Mouse (Mus musculus) layer of hippocampus, adult 2 months (tissue): ENCODE data around the gene Retreg2. TPM values are rescaled to one million over a fixed set of nuclear protein-coding genes. Genes with fewer than 3 reads are reported as not detected.

ENCODE experiments used
- DNase-seq, 2 experiments: peaks; one replicate each; pipeline ENCODE4 v3.0.0; 2022; ENCODE audit warnings: low spot score in 2 of 2
- H3K27ac ChIP-seq: fragments of 200-600 bp; 2 replicates; pipeline ENCODE4 v1.8.1; 2022
- H3K4me3 ChIP-seq: fragments of 200-600 bp; 2 replicates; pipeline ENCODE4 v1.8.1; 2022; ENCODE audit warnings: mild to moderate bottlenecking
- CTCF ChIP-seq: fragments of 200-600 bp; conservative IDR thresholded peaks from 2 replicates; pipeline ENCODE4 v1.8.1; 2022; ENCODE audit warnings: antibody characterized with exemption, mild to moderate bottlenecking, moderate library complexity
- total RNA-seq, 2 experiments: library from RNA; stranded (reverse); gene quantifications; 2 replicates each; pipeline ENCODE4 v1.2.3; 2021

The Retreg2 gene
- total RNA-seq, 2 experiments from 2014 or later, result 178 to 179 TPM

DNA sequence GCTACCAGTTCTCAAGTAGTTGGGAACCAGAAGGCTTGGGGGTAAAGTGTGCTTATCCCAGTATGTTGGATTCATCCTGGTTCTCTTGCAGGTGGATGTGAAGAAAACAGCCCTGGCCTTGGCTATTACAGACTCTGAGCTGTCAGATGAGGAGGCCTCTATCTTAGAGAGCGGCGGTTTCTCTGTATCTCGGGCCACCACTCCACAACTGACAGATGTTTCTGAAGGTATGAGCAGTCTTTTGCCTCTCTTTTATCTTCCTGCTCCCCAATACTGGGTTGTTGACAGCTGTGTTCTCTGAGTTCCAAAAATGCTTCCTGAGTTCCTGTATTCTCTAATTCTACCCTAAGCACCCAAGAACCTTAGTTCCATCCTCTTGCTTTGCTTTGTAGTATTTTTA, 3.0 kb downstream of the Retreg2 start:
- Histone ChIP-seq H3K27ac (no peak overlapping the region), H3K4me3 (no peak overlapping the region)
- no peak for TF ChIP-seq CTCF
- DNase-seq, result no peak

DNA sequence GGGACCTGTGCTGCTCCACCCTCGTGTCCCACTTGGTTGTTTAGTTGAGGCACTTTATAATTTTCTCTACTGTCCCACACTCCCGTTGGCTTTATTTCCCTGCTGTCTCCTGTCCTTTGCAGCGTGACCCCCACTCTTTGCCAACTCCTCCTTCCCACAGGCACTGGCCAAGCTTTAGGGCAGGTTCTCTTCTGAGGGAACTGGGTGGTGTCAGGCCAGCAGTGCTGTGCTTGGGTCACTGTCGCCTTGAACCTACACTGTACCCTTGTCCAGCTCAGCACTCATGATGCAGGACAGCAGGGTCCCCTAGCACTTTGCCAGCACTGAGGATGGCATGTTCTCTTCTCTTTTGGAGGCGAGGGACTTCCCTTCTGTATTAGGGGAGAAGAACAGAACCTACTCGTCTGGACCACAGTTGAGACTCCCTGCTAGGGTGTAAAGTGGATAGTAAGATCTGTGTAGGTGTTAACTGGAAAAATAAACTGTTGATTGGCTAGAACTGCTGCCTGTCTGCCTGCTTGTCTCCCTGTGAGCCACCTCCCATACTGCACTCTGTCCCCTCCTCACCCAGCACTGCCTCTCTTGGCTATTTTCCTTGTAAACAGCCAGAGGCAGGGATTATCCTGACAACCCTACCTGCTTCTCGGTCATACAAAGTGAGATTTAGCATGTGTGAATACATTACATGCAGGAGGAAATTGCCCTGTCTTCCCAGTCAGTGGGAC, 5.0 kb downstream of the Retreg2 start:
- no peak overlapping the region for H3K27ac ChIP-seq
- TF ChIP-seq CTCF, result no peak
- no peak for DNase-seq
- H3K4me3 ChIP-seq, result no peak overlapping the region

DNA sequence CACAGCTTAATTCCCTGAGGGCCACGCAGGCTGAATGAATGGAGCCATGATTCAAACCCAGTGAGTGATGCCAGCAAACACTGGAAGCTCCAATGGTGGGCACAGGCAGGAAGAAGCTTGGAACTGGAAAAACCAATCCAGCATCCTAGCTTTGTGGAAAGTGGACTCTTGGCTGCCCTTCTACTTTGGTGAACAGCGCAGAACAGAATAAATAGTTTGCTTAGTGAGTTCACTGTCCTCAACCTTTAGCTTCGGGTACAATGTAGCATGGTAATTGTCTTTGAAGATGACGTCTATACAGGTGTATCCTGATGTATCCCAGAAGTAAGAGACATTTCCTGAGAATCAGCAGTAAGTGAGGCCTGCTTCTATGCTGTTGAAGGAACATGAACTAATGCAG, 6.1 kb downstream of the Retreg2 start:
- Histone ChIP-seq H3K4me3 (no peak overlapping the region), H3K27ac (no peak overlapping the region)
- TF ChIP-seq CTCF, result no peak
- DNase-seq, result no peak

DNA sequence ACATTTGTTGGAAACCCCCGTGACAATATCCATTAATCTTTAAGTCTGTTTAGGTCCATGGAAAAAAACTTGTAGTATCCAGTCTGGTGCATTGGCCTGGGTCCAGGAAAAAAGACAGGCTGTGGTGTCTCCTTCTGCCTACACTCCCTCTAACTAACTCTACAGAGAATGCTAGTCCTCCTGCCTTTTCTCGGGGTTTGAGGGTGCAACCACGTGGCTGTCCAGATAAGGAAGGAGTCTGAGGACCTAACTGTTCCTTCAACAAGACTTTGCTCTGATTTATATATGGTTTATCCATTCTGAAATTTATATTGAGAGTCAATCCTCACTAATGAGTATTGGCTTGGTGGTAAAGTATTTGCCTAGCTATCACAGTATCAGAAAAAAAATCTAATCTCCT, 13.3 kb downstream of the Retreg2 start:
- no peak for DNase-seq
- Histone ChIP-seq H3K27ac (no peak overlapping the region), H3K4me3 (no peak overlapping the region)
- TF ChIP-seq CTCF, result no peak

DNA sequence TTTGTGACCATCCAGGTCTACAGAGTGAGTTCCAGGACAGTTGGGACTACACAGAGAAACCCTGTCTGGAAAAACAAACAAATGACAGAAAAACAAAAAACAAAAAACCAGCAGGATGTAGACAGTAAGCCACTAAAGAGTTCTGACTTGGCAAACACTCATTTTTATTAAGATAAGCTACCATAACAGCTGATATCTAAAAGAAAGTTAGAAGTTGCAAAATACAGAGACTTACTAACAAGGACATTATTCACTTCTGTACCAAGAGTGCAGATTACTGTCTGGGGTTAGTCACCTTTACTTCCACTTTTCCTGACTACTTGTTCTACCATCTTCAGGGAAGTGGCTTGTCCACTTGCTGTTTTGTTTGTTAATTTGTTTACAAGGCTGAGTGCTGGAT, 16.4 kb downstream of the Retreg2 start:
- no peak for DNase-seq
- Histone ChIP-seq H3K4me3 (no peak overlapping the region), H3K27ac (no peak overlapping the region)
- TF ChIP-seq CTCF, result no peak

DNA sequence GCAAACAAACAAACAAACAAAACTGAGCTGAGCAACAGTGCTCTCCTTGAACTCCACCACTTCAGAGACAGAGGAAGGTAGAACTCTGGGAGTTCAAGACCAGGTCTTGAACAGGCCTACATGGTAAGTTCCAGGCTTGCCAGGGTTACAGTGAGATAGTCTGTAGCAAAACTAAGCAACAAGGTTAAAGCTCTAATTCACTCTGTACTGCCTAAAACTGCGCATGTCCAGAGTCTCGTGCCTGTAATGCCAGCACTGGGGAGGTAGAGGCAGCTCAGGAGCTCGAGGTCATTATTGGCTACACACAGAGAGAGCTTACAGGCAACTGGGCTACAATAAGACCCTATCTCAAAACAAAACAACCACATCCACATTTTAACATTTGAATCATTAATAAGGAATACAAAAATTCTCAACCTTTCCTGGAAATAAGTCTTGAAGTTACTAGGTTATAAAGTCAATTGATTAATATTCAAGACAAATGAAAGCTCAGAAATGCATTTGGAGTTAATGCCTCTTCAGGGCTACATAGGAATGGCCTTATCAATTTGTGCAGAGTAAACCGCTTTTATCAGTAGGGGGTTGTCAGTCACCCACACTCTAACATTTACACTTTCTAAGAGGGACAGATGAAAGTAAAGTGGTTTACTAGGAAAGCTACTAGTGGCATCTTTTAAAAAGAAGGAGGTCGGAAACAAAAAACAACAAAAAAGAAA, 17.1 kb downstream of the Retreg2 start:
- TF ChIP-seq CTCF, result no peak
- DNase-seq, result no peak
- no peak overlapping the region for H3K27ac ChIP-seq
- H3K4me3 ChIP-seq, result no peak overlapping the region

DNA sequence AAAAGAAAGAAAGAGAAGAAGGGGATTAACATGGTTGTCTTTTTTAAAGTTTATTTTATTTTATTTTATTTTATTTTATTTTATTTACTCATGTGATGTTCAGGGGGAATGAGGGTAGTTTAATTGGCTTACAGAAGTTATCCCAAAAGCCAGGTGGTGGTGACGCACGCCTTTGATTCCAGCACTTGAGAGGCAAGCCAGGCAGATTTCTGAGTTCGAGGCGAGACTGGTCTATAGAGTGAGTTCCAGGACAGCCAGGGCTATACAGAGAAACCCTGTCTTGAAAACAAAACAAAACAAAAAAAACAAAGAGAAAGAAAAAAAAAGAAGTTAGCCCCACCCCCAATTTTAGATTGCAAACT, 17.7 kb downstream of the Retreg2 start:
- Histone ChIP-seq H3K4me3 (no peak overlapping the region), H3K27ac (no peak overlapping the region)
- DNase-seq, result no peak
- no peak for TF ChIP-seq CTCF

DNA sequence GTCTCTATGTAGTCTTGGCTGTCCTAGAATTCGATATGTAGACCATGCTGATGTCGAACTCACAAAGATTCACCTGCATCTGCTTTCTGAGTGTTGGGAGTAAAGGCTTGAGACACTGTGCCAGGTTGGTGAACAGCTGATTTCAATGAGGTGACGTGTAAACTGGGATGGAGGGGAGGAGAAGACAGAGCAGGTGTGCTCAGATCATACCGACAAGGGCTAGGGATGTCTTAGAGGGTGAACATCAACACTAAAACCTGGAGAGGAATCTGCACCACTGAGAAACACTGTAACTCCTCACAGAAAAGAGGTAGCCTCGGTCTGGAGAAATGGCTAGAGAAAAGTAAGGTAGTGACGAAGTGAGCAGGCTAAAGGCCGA, 25.5 kb downstream of the Retreg2 start:
- TF ChIP-seq CTCF, result no peak
- peak overlapping the region; percentile 98 for H3K27ac ChIP-seq
- H3K4me3 ChIP-seq, result peak overlapping the region; percentile 95
- no peak for DNase-seq

DNA sequence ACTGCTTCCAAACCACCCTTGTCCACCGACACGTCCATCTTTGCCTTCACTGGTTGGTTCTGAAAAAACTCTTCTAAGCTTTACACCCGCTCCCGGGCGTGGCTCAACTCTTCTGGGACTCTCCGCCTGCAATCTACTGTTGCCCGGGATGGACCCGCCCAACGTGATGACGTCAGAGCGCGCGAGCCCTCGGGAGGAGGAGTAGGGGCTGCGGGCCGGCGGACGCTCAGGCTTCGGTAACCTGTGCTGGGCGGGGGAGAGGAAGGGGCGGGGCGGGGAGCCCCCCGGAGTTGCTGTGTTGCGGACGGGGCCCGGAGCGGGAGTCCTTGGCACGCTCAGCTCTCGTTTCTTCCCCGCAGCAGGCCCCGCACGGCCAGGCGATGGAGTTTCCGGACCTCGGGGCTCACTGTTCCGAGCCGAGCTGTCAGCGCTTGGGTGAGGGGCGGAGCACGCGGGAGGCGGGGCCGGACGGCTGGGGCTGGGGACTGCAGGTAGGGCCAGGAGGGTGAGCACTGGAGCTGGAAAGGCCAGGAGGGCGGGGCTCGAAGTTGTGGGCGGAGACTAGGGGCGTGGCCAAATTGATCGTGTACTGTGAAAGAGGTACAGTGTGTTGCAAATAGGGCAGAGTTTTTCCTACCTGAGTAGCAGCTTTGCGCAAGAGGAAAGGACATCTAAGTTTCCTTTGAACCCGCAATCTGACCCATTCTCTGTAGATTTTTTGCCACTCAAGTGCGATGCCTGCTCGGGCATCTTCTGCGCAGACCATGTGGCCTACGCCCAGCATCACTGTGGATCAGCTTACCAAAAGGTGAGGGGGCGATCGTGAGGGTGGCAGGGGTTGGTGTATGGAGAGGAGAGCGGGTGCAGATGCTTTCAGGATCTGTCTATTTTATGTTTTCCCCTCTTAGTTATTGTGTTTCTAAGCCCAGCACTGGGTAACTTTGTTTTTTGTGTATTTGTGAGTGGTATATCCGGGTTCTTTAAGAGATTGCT, 26.2 kb downstream of the Retreg2 start, which contains the start of gene Zfand2b:
Gene Zfand2b (plus strand): TSS at position 175 of the 993 bp plus-strand sequence.
- no peak for TF ChIP-seq CTCF
- peak within 1 kb of the TSS; percentile 98 for H3K27ac ChIP-seq

DNA sequence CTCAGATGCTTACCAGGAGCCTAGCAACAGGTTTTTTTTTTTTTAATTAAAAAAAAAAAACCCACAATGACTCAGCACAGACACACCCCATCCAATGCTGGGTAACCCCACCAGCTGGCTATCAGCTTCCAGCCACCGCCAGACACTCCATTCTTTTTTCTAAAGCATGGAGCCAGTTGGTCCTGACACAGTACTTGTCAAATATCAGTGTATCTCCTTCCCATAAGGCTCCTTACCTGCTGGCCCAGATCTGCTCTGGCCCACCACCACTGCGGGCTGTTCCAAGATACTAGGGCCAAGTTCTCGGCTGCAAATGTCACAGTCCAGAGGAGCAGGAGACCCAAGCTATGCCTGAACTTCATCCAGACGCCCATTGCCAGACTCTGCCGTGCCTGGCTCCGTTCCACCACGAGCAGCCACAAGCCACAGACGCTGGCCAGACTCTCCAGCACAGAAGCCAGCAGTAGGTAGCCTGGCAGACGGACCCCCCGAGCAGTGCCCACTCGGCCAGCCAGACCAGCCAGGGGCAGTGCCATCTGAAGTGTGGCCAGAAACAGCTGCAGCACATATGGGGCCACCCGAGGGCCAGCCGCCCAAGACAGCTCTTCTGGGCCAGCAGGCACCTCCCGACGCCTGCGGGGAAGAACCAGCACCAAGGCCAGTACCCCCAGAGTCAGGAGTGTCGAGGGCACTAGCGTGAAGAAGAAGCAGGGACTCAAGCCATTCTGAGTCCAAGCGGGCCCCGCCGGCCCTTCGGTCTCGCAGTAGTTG, 36.9 kb downstream of the Retreg2 start:
- no peak for TF ChIP-seq CTCF
- H3K4me3 ChIP-seq, result peak overlapping the region; percentile 77
- peak overlapping the region; percentile 82 for H3K27ac ChIP-seq
- DNase-seq, result peak; percentile 44 to 47

More for the DNA sequence above, 26.2 kb downstream of the Retreg2 start, which contains the start of gene Zfand2b:
- H3K4me3 ChIP-seq, result peak within 1 kb of the TSS; percentile 95
- DNase-seq, result peak; percentile 94 to 95

DNA sequence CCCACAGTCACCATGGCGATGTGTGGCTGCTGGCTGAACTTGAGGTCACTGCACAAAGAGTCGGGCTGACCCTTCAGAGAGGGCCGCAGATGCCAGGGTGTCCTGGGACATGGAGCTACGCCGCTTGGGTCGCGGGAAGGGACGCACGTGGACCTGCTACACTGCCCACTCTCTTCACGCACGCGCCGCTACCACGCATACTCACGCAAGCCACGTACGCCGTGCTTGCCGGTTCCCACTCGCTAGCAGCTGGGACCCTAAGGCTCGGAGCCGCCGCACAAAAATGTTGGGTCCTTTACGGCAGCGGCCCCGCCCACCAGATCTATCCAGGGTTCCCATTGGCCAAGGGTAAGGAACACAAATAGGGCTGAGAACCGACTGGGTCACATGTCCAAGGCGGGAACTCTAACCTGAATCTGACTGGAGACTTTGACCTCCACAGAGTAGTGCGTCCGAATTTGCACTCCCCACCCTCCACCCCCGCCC, 37.6 kb downstream of the Retreg2 start, which contains the start of gene Abcb6:
Gene Abcb6 (minus strand): TSS at position 288 of the 486 bp plus-strand sequence.
- H3K27ac ChIP-seq, result peak within 1 kb of the TSS; percentile 82
- no peak for TF ChIP-seq CTCF
- peak within 1 kb of the TSS; percentile 77 for H3K4me3 ChIP-seq
- DNase-seq, result peak; percentile 86 to 94

DNA sequence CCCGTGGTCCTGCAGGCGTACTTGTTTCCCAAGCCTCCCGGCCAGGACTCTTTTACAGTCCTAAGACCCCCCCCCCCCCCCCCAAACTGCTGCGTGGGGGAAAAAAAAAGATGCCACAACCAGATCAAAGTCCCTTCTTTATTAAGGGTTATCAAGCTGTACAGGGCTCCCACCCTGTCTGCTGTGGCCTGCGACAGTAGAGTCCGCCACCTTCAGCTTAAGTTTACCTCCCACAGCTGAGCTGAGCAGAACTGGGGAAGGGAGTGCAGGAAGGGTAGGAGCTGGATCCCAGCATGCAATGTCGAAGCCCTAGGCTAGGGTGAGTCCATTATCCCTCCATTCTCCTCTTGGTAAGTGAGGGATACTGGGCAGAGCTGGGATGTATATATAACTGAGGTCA, 38.2 kb downstream of the Retreg2 start:
- no peak for DNase-seq
- H3K4me3 ChIP-seq, result peak overlapping the region; percentile 77; the same call in 1 of the 2 replicates
- no peak for TF ChIP-seq CTCF
- no peak overlapping the region for H3K27ac ChIP-seq
